Comparison of ENCODE assay signal across 22 mouse cellular contexts in the genomic region with DNA sequence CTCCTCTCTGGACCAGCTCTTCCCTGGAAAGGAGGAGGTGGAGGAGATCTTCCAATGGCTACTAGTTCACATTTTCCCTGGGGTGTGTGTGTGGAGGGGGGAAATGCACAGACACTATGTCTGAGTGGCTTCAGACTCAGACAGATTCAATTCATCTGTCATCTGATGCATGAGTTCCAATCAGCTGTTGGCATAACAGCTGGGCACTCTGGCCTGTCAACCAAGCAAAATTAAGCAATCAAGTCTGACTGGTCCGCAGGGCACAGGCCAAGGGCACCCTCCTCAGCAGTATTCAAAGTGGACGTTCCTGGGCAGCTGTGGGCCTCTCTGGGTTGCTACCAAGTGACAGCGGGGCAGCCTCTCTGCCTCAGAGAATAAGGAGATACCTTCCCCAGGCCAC. TPM values are rescaled to one million over a fixed set of nuclear protein-coding genes. Genes with fewer than 3 reads are reported as not detected.
DNase-seq lines count a peak whose midpoint lies in the region; TF ChIP-seq lines count a peak whose summit lies in the region.
"Had no signal": no experiment of that assay in that cellular context is flagged by ENCODE, and none has a peak within 500 bp of the region (broad histone marks: within the 10 kb centered on the region; RNA-seq: fewer than 3 reads in every experiment).

No protein-coding gene starts in this region.

- no peak for TF ChIP-seq POLR2A in myocyte (IDR thresholded peaks at IDR 0.05; ENCODE audit: insufficient read length, low read depth)

- no peak overlapping the region for H3ac ChIP-seq in myocyte (ENCODE audit: control insufficient read depth, insufficient read length)

- no peak for TF ChIP-seq CTCF in gastrocnemius, adult 2 months (IDR thresholded peaks at IDR 0.05)
- no peak for TF ChIP-seq CTCF in layer of hippocampus, adult 2 months (conservative IDR thresholded peaks at IDR 0.05)

- peak; percentile 41 for DNase-seq in gastrocnemius, adult 2 months
- no peak for DNase-seq in gastrocnemius, adult 8-10 months (ENCODE audit: low spot score in 2 of 2)
- DNase-seq in layer of hippocampus, adult 2 months (ENCODE audit: low spot score in 2 of 2), result no peak
- no peak for DNase-seq in layer of hippocampus, adult 9-10 months (ENCODE audit: low spot score)
- DNase-seq in adrenal gland, adult 8-10 months, result peak; percentile 63
- DNase-seq in thymus, adult 18-20 months, result no peak
- DNase-seq: cerebellum, adult 18-20 months; cerebellum, postnatal 14 days; gastrocnemius, postnatal 10 days; heart, adult 2 months; kidney, postnatal 36 days; layer of hippocampus, adult 9-11 months; liver, embryonic 13.5 days; lung, embryonic 14.5 days; lung, postnatal 4 days; midbrain, embryonic 14.5 days; thymus, adult 2 months had no signal

- H3K79me2 ChIP-seq in myocyte (ENCODE audit: control insufficient read depth, insufficient read depth), result no peaks in the 10 kb centered on the region

- H3K27ac ChIP-seq in gastrocnemius, adult 2 months, result no peak overlapping the region
- H3K27ac ChIP-seq in layer of hippocampus, adult 2 months, result peak overlapping the region; percentile 19; the same call in 1 of the 2 replicates
- H3K27ac ChIP-seq: embryonic facial prominence, embryonic 12.5 days; forebrain, embryonic 13.5 days; heart, adult 2 months; limb, embryonic 13.5 days; liver, embryonic 13.5 days; neural tube, embryonic 13.5 days had no signal

- H3K4me3 ChIP-seq in gastrocnemius, adult 2 months, result no peak overlapping the region
- no peak overlapping the region for H3K4me3 ChIP-seq in layer of hippocampus, adult 2 months
- H3K4me3 ChIP-seq in myocyte, result no peak overlapping the region
- H3K4me3 ChIP-seq: embryonic facial prominence, embryonic 12.5 days; forebrain, embryonic 13.5 days; heart, adult 2 months; limb, embryonic 13.5 days; liver, embryonic 13.5 days; neural tube, embryonic 13.5 days had no signal

- peaks cover 5% of the 10 kb centered on the region for H3K36me3 ChIP-seq in myocyte (ENCODE audit: control insufficient read depth, insufficient read depth)

- H3K4me2 ChIP-seq in myocyte (ENCODE audit: low read depth), result no peak overlapping the region
- H3K4me2 ChIP-seq: embryonic facial prominence, embryonic 12.5 days; forebrain, embryonic 13.5 days; limb, embryonic 13.5 days; liver, embryonic 13.5 days; lung, embryonic 14.5 days; neural tube, embryonic 13.5 days had no signal

- no peaks in the 10 kb centered on the region for H3K27me3 ChIP-seq in myocyte (ENCODE audit: control insufficient read depth, insufficient read depth, insufficient read length)
- H3K27me3 ChIP-seq: embryonic facial prominence, embryonic 12.5 days; forebrain, embryonic 13.5 days; limb, embryonic 13.5 days; liver, embryonic 13.5 days; neural tube, embryonic 13.5 days had no signal

- intact Hi-C loops in gastrocnemius, adult 2 months (cut with DNase I), result no loop called here

TF ChIP-seq in myocyte, 11 proteins besides CTCF, POLR2A, EP300 and RAD21:
- TF ChIP-seq TCF12 (IDR thresholded peaks at IDR 0.05; ENCODE audit: insufficient read depth, poor library complexity, severe bottlenecking) (peak; percentile 52), MYOD1 (IDR thresholded peaks at IDR 0.05; ENCODE audit: control insufficient read depth in 1 of 3, insufficient read length in 2 of 3, low read depth in 2 of 3) (peak; percentile 71 to 92 (median 85)), MYOG (IDR thresholded peaks at IDR 0.05; ENCODE audit: control insufficient read depth in 1 of 3, insufficient read depth in 1 of 3, insufficient read length in 2 of 3, low read depth in 2 of 3) (peak; percentile 15 to 89 (median 79)), CEBPB (IDR thresholded peaks at IDR 0.05; ENCODE audit: insufficient read depth, poor library complexity, severe bottlenecking) (peak; percentile 55; the same call in 1 of the 2 replicates), E2F4 (IDR thresholded peaks at IDR 0.05; ENCODE audit: insufficient read depth) (no peak), SRF (IDR thresholded peaks at IDR 0.05; ENCODE audit: control insufficient read depth, insufficient read length, low read depth) (no peak), TCF3 (IDR thresholded peaks at IDR 0.05; ENCODE audit: insufficient read length, low read depth) (peak; percentile 60)
TF ChIP-seq in myocyte: peak in this region for 5.

RNA-seq across cellular contexts. Expression of gene 2310022B05Rik, which starts 5.6 kb away (rescaled TPM):
- total RNA-seq in gastrocnemius, adult 2 months (2021), result 10 to 100 TPM; 10.4 to 17.3 TPM
- total RNA-seq in gastrocnemius, adult 8-10 months (2022), result 10 to 100 TPM in 2 of 4 experiments, 1 to 10 TPM in 2; 8.0 to 13.0 (median 10.7) TPM
- total RNA-seq in layer of hippocampus, adult 2 months (2021), result 10 to 100 TPM; 76.5 to 77.4 TPM
- 10 to 100 TPM; 39.9 to 50.2 (median 45.4) TPM for total RNA-seq in adrenal gland, adult 8-10 months (2022)
- polyA plus RNA-seq in myocyte (2012; fragmentation: generic; extraction: Trizol), result 102 TPM

RNA-seq across cellular contexts. Expression of gene Ttc13, which starts 53.0 kb away (rescaled TPM):
- total RNA-seq in gastrocnemius, adult 2 months (2021), result 10 to 100 TPM; 19.3 to 20.8 TPM
- total RNA-seq in gastrocnemius, adult 8-10 months (2022), result 10 to 100 TPM; 14.1 to 20.5 (median 18.3) TPM
- total RNA-seq in layer of hippocampus, adult 2 months (2021), result 10 to 100 TPM; 49.6 to 51.6 TPM
- 10 to 100 TPM; 39.3 to 45.5 (median 42.7) TPM for total RNA-seq in adrenal gland, adult 8-10 months (2022)
- polyA plus RNA-seq in myocyte (2012; fragmentation: generic; extraction: Trizol), result 25.6 TPM

RNA-seq across cellular contexts. Expression of gene Arv1, which starts 53.1 kb away (rescaled TPM):
- total RNA-seq in gastrocnemius, adult 2 months (2021), result 1 to 10 TPM; 2.9 to 3.5 TPM
- 1 to 10 TPM; 1.5 to 4.5 (median 3.5) TPM for total RNA-seq in gastrocnemius, adult 8-10 months (2022)
- 10 to 100 TPM; 10.7 to 13.4 TPM for total RNA-seq in layer of hippocampus, adult 2 months (2021)
- total RNA-seq in adrenal gland, adult 8-10 months (2022), result 10 to 100 TPM in 3 of 4 experiments, 1 to 10 TPM in 1; 6.4 to 15.9 (median 13.3) TPM
- 10.0 TPM for polyA plus RNA-seq in myocyte (2012; fragmentation: generic; extraction: Trizol)

Comparison
In these comparisons a context has a peak if more than half of its experiments do, and no peak if none do; other contexts are left out.
1. DNase-seq: peak in gastrocnemius, adult 2 months (single experiment) and adrenal gland, adult 8-10 months (single experiment); none in gastrocnemius, adult 8-10 months (0 of 2), layer of hippocampus, adult 2 months (0 of 2), layer of hippocampus, adult 9-10 months (single experiment) and thymus, adult 18-20 months (0 of 2).